Mouse (Mus musculus) fibroblast of lung, adult 2 months (primary cell): ENCODE data around the gene Sgsm2.

Source experiments
- DNase-seq: peaks from one replicate; pipeline ENCODE4 v3.0.0-alpha.2; 2011; ENCODE audit warnings: low read depth

Gene Sgsm2

GRCm38 (mm10) chr11:74896901-74897677 is at the start of gene Sgsm2:
Sgsm2 (minus strand) TSS chr11:74897060.
- peak; percentile 39 for DNase-seq

GRCm38 (mm10) chr11:74946348-74946747 is 49.5 kb upstream of the Sgsm2 start:
- no peak for DNase-seq

- no peak for DNase-seq
These were observed 33.5 kb upstream of the Sgsm2 start for GRCm38 (mm10) chr11:74930391-74930790.

- DNase-seq: no peak
These were observed 32.3 kb upstream of the Sgsm2 start for GRCm38 (mm10) chr11:74929111-74929510.

- DNase-seq: no peak
These were observed 30.4 kb upstream of the Sgsm2 start for GRCm38 (mm10) chr11:74927236-74927725.

- peak; percentile 40 for DNase-seq
These were observed 29.6 kb upstream of the Sgsm2 start for GRCm38 (mm10) chr11:74926388-74927005.

- DNase-seq: peak; percentile 86
These were observed 28.9 kb upstream of the Sgsm2 start, which contains the start of the genes Smg6 and Srr for GRCm38 (mm10) chr11:74925577-74926387. Smg6 (plus strand) TSS chr11:74925823. Srr (minus strand) TSS chr11:74925948.

GRCm38 (mm10) chr11:74924149-74924548 is 27.3 kb upstream of the Sgsm2 start:
- DNase-seq: no peak

- no peak for DNase-seq
These were observed 22.4 kb upstream of the Sgsm2 start for GRCm38 (mm10) chr11:74919249-74919648.

GRCm38 (mm10) chr11:74912492-74912891 is 15.6 kb upstream of the Sgsm2 start:
- DNase-seq: no peak

GRCm38 (mm10) chr11:74909978-74910377 is 13.1 kb upstream of the Sgsm2 start:
- DNase-seq: no peak

GRCm38 (mm10) chr11:74908618-74909399 is 11.9 kb upstream of the Sgsm2 start:
- no peak for DNase-seq

- no peak for DNase-seq
These were observed 11.0 kb upstream of the Sgsm2 start for GRCm38 (mm10) chr11:74907850-74908249.

GRCm38 (mm10) chr11:74902416-74902815 is 5.6 kb upstream of the Sgsm2 start:
- no peak for DNase-seq

GRCm38 (mm10) chr11:74901555-74901954 is 4.7 kb upstream of the Sgsm2 start:
- DNase-seq: no peak

- DNase-seq: no peak
These were observed 1.6 kb upstream of the Sgsm2 start for GRCm38 (mm10) chr11:74898517-74898827.

- DNase-seq: peak; percentile 71
These were observed 1.0 kb upstream of the Sgsm2 start, which contains the start of gene Tsr1 for GRCm38 (mm10) chr11:74897678-74898516. Tsr1 (plus strand) TSS chr11:74898071.

- peak; percentile 35 for DNase-seq
These were observed 620 bp downstream of the Sgsm2 start for GRCm38 (mm10) chr11:74895980-74896900.

GRCm38 (mm10) chr11:74894619-74895018 is 2.2 kb downstream of the Sgsm2 start:
- no peak for DNase-seq

- DNase-seq: no peak
These were observed 13.8 kb downstream of the Sgsm2 start for GRCm38 (mm10) chr11:74883098-74883497.
